Mouse (Mus musculus) lung, postnatal 14 days (tissue): Measurements from ENCODE around the gene Ptprg.

Experiments used
- DNase-seq: peaks from one replicate; pipeline ENCODE4 v3.0.0; 2021

The Ptprg gene

GRCm38 (mm10) chr14:12112548-12113011, 559.2 kb downstream of the Ptprg start:
- DNase-seq: peak; percentile 58

GRCm38 (mm10) chr14:12113326-12113725, 560.0 kb downstream of the Ptprg start:
- DNase-seq: no peak

DNA sequence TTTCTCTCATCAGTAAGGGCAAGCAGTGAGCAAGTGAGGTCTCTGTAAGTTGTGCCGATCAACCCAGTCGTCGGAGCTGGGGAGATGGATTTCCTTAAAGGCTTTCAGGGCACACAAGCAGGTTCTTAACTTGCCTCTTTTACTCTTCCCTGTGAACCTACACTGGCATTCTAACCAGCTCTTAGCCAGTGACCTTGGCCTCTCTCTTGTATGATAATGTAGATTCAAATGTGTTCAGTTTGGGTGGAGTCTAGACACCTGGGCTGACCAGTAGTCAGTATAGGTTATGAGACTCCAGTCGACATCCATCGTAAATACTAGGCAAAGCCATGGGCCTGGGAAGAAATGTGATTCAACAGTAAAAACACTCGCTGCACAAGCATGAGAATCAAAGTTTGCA, 560.7 kb downstream of the Ptprg start:
- DNase-seq: no peak

DNA sequence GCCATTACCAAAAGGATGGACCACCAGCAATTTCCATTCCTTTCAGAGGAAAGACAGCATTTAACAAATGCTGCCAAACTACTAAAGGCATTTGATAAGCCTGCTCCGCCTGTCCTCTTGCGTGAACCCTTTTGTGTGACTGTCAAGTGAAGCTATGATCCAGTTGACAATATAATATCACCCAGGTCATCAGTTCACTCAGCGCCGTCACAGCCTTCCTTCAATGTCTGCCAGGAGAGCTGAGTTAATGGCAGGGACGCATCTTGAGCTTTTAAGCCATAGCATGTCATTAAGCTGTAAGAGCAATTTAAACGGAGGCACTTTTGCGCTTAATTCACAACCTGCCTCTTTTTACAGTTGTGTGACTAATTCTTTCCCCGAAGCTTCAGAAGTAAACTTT, 565.9 kb downstream of the Ptprg start:
- DNase-seq: no peak

DNA sequence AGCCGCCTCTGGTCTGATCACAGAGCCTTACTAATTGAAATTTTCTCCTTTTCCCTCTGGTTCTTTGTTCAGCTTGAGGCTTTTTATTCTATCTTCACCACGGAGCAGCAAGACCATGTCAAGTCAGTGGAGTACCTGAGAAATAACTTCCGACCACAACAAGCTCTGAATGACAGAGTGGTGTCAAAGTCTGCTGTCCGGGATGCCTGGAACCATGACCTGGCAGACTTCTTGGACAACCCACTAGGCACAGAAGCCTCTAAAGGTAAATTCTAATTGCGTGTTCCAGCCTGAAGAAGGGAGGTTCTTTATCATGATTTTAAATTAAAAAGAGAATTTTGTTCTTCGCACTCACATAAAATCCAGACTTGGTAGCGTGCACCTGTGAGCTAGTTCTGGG, 568.6 kb downstream of the Ptprg start:
- DNase-seq: no peak

DNA sequence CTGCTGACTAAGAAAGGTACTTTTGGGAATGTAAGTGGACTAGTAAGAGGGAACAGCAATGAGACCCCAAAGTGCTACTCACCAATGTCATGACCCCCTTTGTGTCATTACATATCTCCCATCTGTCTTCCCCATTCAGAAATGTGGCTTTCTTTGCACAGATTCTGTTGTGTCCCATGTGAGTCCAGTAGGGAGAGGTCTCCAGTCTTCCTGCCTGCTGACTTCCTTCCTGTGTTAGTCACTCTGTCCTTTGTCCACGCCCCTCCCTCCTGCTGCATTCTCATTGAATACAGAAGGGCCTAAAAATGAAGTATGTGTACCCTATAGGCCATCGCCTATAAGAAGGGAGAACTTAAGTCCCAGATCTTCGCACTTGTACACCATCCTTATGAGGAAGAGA, 571.4 kb downstream of the Ptprg start:
- no peak for DNase-seq

DNA sequence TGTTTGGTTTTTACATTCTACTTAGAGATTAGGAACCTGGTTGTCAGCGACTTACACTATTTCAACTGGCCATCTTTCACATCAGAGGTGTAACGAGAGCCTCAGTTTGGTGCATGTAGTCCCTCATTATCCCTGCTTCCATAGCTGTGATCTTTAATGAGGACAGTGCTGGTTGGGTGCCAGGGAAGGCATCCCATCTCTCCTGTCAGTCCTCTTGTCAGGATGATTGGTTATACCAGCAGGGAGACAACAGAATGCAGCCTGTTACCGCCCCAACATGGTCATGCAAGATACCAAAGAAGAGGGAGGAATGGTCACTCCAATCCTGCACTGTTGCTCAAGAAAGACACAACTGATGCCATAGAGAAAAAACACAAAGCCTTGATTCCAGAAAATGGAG, 574.6 kb downstream of the Ptprg start:
- DNase-seq: no peak

GRCm38 (mm10) chr14:12132046-12132615, 578.8 kb downstream of the Ptprg start:
- peak; percentile 22 for DNase-seq

GRCm38 (mm10) chr14:12133163-12133562, 579.8 kb downstream of the Ptprg start:
- no peak for DNase-seq

DNA sequence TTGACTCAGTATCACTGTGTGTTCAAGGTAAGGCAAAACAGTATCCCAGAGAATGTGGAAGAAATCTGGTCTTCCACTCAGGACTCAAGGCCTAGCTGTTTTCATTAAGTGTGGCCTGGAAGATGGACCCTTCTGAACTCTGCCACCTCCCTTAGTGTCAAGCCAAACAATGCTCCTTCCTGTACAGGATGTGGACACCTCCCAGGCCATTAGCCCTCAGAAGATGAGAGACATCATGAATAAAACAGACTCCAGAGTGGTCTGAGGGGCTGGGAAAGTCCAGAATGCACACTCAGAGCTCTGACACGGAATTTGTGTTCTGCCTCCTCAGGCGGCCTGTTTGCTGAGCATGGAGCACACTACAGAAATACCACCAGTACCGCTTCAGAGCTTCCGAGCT, 581.2 kb downstream of the Ptprg start:
- peak; percentile 24 for DNase-seq

DNA sequence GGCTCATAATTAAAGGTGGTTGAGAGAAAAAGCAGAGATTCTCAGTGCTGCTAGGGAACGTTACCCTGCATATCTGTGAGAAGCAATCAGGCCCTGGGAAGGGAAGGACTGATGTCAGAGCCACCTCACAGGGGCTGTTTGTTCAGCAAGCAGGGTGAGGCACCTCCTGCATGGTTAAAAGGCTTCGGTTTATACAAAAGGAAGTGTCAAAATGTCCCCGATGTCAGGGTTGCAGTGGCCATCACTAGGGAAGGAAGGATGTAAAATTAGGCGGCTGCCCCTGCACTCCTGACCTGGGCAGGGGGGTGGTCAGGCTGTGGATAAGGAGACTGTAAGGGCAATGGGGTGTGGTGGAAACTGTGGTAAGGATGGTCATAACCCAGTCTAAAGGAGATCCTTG, 583.2 kb downstream of the Ptprg start:
- no peak for DNase-seq

GRCm38 (mm10) chr14:12139643-12140481, 586.5 kb downstream of the Ptprg start:
- peak; percentile 54 for DNase-seq

- no peak for DNase-seq
Observed at GRCm38 (mm10) chr14:12143941-12144485, 590.7 kb downstream of the Ptprg start.

DNA sequence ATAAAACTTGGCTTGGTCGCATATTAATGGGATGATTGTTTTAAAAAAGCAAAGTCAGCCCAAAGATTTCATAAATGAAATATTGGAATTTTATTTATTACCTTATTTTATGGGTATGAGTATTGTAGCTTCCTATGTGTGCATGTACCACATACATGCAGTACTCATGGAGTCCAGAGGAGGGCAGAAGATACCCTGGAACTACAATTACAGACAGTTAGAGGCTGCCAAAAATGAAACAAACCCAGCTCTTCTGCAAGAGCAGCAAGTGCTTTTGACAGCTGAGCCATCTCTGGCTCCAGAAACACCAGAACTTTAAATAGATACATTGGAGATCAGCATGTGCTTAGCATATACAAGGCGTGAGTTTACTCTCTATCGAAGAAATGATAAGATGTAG, 592.6 kb downstream of the Ptprg start:
- DNase-seq: no peak

DNA sequence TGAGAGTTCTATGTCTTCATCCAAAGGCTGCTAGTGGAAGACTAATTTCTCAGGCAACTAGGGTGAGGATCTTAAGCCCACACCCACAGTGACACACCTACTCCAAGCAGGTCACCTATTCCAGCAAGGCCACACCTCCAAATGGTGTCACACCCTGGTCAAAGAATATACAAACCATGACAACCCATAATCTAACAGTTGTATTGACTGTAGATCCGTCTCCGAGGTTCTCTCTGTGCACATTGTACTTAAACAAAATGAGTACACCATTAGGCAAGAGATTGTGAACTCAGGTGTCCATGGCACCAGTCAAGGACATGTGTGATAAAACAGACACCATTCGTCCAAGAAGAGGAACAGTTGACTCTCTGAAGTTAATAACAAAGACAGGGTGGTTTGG, 596.2 kb downstream of the Ptprg start:
- no peak for DNase-seq

DNA sequence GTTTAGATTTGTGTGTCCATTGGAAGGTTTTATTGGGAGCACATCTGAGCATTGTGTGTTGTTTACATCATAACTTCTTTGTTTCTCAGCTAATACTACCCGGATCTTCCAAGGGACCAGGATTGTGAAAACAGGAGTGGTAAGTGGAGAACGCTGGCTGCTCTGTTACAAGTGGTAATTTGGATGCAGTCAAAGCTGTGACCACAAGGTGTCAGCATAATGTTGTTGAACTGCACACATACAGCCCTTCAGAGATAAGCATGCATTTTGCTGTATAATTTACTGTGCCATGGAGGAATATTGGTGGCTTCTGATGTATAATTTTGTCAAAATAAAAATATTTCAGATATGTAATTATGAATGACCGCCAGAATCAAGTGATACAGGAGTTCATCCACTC, 598.6 kb downstream of the Ptprg start:
- DNase-seq: peak; percentile 61

GRCm38 (mm10) chr14:12152748-12153147, 599.4 kb downstream of the Ptprg start:
- DNase-seq: no peak

DNA sequence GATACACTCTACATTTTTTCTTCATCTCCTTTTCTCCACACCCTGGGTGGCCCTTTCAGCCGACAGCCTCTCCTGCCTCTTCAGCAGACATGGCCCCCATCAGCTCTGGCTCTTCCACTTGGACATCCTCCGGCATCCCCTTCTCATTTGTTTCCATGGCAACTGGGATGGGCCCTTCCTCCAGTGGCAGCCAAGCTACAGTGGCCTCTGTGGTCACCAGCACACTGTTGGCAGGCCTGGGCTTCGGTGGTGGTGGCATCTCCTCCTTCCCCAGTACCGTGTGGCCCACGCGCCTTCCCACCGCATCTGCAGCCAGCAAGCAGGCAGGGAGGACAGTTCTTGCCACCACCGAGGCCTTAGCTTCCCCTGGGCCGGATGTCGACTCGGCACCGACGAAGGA, 600.3 kb downstream of the Ptprg start:
- no peak for DNase-seq

DNA sequence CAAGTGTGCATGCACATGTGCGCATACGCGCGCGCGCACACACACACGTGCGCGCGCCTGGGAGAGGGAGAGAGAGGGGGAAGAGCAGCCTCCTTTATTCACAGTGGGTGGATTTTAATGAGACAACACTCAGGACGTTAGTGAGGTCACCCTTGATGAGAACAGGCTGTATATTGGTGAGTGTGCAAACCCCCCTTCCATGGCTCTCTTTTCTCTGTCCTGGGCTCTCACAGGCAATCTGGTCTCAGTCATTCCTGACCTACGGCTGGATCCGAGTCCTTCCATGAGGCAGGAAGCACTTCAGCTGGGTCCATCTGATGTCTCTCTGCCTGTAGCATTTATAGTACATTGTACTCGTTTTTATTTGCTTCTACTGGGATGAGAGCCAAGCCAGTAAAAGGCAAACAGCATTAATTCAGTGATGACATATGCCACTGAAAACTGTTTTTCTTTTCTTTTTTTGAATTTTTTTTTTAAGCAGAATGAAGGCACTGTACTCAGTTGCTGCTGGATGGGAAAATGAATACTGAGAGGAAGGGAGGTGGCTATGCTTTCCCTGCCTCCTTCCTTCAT, 608.5 kb downstream of the Ptprg start:
- no peak for DNase-seq

GRCm38 (mm10) chr14:12162331-12162854, 609.1 kb downstream of the Ptprg start:
- no peak for DNase-seq

- peak; percentile 17 for DNase-seq
Observed at GRCm38 (mm10) chr14:12163196-12163595, 609.9 kb downstream of the Ptprg start.

- DNase-seq: no peak
Observed at GRCm38 (mm10) chr14:12167215-12167614, 613.9 kb downstream of the Ptprg start.

GRCm38 (mm10) chr14:12167651-12168050, 614.3 kb downstream of the Ptprg start:
- DNase-seq: no peak

- no peak for DNase-seq
Observed at GRCm38 (mm10) chr14:12177436-12177835, 624.1 kb downstream of the Ptprg start.
